Mouse (Mus musculus): ENCODE measurements at regions not wholly inside any gene's neighbourhood (a gene's known extent, or its start where the extent isn't known, plus 50 kb on each side); places are given as distances from the start of the nearest gene placed in this dataset.
"Not testable (repeated sequence)": the region's sequence is repeated elsewhere in the genome, so short reads cannot be mapped to it uniquely, and the experiment has no call there.

DNA sequence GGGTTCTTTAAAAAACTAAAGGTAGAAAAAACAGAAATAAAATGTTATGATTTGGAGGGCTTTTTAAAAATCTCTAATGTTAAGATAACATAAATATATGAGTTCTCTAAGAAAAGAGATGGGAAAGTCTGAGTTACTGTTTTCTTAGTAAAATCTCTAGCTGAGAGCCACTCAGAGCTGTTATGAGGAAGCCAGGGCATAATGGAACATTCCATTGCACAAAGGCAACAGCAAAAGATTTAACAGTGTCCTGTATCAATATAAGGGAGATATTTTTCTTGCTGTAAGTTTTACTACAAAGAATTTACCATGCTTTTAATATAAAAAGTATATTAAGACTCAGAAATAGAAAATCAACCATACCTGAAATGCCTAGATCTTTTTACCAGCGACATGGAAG lies 82.9 kb upstream of the Rfc3 start:
- DNase-seq (ENCODE audit: low read depth, low spot score): peak; percentile 19

DNA sequence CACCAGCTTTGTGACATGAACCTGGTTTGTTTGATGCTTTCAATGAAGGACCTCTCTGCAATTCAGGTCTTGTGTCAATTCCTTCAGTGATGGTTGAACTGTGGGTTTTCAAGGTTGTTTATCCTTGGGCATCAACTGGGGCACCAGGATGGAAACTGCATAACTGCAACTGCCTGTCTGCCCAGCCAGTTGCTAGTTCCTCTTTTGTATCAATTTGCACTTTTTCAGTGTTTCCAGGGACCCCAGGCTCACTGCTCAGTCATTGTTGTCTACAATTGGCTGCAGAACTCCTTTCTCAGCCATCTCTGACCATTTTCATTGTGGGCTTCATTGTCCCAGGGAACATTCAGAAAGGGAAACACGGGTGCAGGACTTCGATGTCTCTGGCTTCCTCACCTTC lies 74.6 kb upstream of the Rfc3 start:
- DNase-seq (ENCODE audit: low read depth, low spot score): no peak

- DNase-seq (ENCODE audit: low read depth, low spot score): not testable (repeated sequence)
Measured at GRCm38 (mm10) chr5:151724403-151724802, 73.4 kb upstream of the Rfc3 start.

- peak; percentile 10 for DNase-seq (ENCODE audit: low read depth, low spot score)
Measured at GRCm38 (mm10) chr5:151722458-151722857, 71.4 kb upstream of the Rfc3 start.

DNA sequence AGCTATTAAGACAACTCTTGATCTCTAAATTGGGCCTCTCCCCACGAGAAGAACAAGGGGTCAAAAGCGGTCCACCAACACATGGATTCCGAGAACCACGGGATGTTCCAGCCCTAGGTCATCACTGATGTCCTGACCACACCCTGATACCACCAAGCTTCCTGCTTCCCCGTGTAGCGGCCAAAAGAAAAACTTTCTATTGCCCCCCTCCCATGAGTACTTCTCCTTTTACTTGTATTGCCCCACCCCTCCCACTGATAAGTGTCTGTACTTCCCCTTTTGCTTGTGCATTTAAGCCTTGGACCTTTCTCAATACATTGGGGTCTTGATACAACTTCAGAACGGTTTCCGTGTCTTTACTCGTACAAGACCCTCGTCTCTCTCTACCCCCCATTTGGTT lies 68.7 kb upstream of the Rfc3 start:
- not testable (repeated sequence) for DNase-seq (ENCODE audit: low read depth, low spot score)

- DNase-seq (ENCODE audit: low read depth, low spot score): no peak
Measured at GRCm38 (mm10) chr5:151717923-151718322, 66.9 kb upstream of the Rfc3 start.

DNA sequence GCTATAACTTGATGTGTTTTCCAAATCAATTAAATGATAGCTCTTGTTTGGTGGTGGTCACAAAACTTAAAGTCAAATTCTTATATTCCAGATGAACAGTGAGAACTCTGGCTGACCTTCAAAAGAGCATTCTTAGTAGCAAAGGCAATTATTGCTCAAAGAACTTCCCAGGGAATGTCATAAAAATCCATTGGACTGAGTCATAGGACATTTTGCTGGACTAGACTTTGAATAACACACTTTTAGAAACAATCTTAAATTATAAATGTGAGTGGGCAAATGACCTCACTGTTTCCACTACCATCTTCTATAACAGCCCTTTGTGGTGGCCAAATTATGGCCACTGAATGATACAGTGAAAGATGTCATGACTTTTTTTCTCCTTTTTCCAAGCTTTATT lies 54.2 kb upstream of the Rfc3 start:
- DNase-seq (ENCODE audit: low read depth, low spot score): no peak

GRCm38 (mm10) chr5:151704049-151704448 lies 53.0 kb upstream of the Rfc3 start:
- no peak for DNase-seq (ENCODE audit: low read depth, low spot score)
